Mouse (Mus musculus) small intestine, adult 2 months (tissue): ENCODE results near the gene Hist1h2bk. TPM values are rescaled to one million over a fixed set of nuclear protein-coding genes. Genes with fewer than 3 reads are reported as not detected.
"Not testable (repeated sequence)": the region's sequence is repeated elsewhere in the genome, so short reads cannot be mapped to it uniquely, and the experiment has no call there.

Experiments
- H3K27ac ChIP-seq: fragments of 200-500 bp; 2 replicates; pipeline ENCODE4 v1.5.1; 2012; ENCODE audit warnings: low read depth, low read length, control low read depth, inconsistent platforms; ENCODE audit not compliant: insufficient read depth
- H3K27me3 ChIP-seq: fragments of 200-500 bp; 2 replicates; pipeline ENCODE4 v1.6.1; 2012; ENCODE audit warnings: mild to moderate bottlenecking, moderate library complexity, low read length, inconsistent platforms; ENCODE audit not compliant: control insufficient read depth, insufficient read depth
- H3K36me3 ChIP-seq: fragments of 200-500 bp; 2 replicates; pipeline ENCODE4 v1.6.1; 2012; ENCODE audit warnings: mild to moderate bottlenecking, low read length, control low read depth, inconsistent platforms; ENCODE audit not compliant: control insufficient read depth, insufficient read depth
- H3K4me1 ChIP-seq: fragments of 200-500 bp; 2 replicates; pipeline ENCODE4 v1.6.1; 2012; ENCODE audit warnings: low read length, inconsistent platforms, mixed read lengths; ENCODE audit not compliant: control insufficient read depth, insufficient read depth, insufficient read length
- H3K4me3 ChIP-seq: fragments of 200-500 bp; 2 replicates; pipeline ENCODE4 v1.5.1; 2012; ENCODE audit warnings: low read depth, mild to moderate bottlenecking, control low read depth, inconsistent platforms, low read length, moderate library complexity
- CTCF ChIP-seq: fragments of 200-500 bp; IDR thresholded peaks from 2 replicates; pipeline ENCODE4 v1.5.1; 2012; ENCODE audit warnings: low read depth, mild to moderate bottlenecking, control low read depth, inconsistent platforms, low read length, moderate library complexity, mixed read lengths; ENCODE audit not compliant: insufficient replicate concordance, insufficient read length; ENCODE audit errors: extremely low read depth
- POLR2A ChIP-seq: fragments of 200-500 bp; IDR thresholded peaks from 2 replicates; pipeline ENCODE4 v1.6.1; 2012; ENCODE audit warnings: low read depth, mild to moderate bottlenecking, control low read depth, inconsistent platforms, low read length, moderate library complexity
- WGBS: fragments of 180-500 bp; shearing (Covaris S2); methylation state at CpG from one replicate; pipeline ENCODE4 v1.1.7; 2018; 5-methylcytosine and 5-hydroxymethylcytosine counted together
- polyA plus RNA-seq: library from polyadenylated mRNA; depleted of rRNA; stranded (reverse); fragments of >200 nt; gene quantifications from 2 replicates; pipeline ENCODE4 v1.2.3, GENCODE M21; 2012

Hist1h2bk gene
- polyA plus RNA-seq, 1 experiment = 41.4 TPM

DNA sequence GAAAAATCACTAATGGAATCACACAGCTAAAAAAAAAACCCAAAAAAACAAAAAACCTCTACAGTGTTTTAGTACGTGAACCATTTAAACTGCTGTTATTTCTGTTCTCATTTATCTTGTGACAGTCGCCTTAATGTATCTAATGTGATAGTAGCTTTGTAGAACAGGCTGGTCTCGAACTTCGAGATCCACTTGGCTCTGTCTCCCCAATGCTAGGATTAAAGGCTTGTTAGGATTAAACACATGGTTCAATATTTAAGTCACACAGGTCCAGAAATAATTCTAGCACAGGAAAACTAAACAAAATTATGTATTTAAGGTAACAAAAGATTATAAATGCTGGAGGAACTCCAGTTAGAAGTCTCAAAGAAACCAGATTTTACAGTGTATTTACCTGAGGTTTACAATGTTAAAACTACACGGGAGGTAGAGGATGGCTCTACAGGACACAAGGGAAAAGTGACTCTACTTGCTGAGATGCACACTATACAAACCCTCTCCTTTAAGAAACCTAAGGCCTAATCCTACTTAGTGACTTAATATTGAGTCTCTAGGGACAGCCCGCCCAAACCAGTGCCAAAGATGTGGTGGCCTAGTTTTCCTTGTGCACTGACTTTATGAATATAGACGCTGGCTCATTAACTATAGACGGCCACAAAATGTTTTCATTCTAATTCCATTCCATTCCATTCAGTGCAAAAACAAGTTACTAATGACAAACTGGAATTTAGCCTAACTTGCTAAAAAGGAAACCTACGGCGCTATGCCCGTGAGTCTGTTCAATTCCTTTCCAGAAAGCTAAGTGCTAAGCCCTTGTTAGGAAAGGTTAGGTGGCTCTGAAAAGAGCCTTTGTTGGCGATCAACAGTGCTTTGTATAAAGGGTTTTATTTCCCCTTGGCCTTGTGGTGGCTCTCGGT is 6.2 kb downstream of the Hist1h2bk start:
- 6% methylated on average over 13 of the region's 13 CpGs for WGBS
- TF ChIP-seq CTCF = no peak
- no peak for TF ChIP-seq POLR2A
- Histone ChIP-seq H3K4me3 (peak overlapping the region; percentile 45), H3K4me1 (peaks cover 10% of the 10 kb centered on the region; the same call in 1 of the 2 replicates), H3K36me3 (no peaks in the 10 kb centered on the region), H3K27me3 (no peaks in the 10 kb centered on the region), H3K27ac (peak overlapping the region; percentile 76)

DNA sequence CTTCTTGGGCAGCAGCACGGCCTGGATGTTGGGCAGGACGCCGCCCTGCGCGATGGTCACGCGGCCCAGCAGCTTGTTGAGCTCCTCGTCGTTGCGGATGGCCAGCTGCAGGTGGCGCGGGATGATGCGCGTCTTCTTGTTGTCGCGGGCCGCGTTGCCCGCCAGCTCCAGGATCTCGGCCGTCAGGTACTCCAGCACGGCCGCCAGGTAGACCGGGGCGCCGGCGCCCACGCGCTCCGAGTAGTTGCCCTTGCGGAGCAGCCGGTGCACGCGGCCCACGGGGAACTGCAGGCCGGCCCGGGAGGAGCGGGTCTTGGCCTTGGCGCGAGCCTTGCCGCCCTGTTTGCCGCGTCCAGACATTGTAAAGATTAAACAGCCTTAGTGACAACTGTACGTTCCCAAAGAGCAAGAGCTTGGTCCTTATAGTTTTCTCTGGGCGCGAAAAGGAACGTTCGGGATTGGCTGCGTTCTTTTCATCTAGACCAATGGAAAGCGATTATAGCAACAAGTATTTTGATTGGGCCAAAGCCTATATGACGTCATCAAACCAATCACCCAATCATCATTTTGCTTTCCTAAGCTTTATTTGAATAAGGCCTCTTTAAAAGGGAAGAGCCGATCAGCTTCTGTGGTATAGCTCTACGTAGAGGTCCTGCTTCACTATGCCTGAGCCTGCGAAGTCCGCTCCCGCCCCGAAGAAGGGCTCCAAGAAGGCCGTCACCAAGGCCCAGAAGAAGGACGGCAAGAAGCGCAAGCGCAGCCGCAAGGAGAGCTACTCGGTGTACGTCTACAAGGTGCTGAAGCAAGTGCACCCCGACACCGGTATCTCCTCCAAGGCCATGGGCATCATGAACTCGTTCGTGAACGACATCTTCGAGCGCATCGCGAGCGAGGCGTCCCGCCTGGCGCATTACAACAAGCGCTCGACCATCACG is 7.2 kb downstream of the Hist1h2bk start, which contains the start of the genes Hist1h2ag and Hist1h2bj:
Gene Hist1h2ag (minus strand): TSS at position 377 of the 935 bp plus-strand sequence.
Gene Hist1h2bj (plus strand): TSS at position 647 of the 935 bp plus-strand sequence.
- H3K27ac ChIP-seq = peak within 1 kb of the TSS; percentile 76
- H3K27me3 ChIP-seq, H3K4me1 ChIP-seq, H3K36me3 ChIP-seq: not testable (repeated sequence)
- WGBS = under 1% methylated on average over 53 of the region's 80 CpGs
- H3K4me3 ChIP-seq = peak within 1 kb of the TSS; percentile 59

DNA sequence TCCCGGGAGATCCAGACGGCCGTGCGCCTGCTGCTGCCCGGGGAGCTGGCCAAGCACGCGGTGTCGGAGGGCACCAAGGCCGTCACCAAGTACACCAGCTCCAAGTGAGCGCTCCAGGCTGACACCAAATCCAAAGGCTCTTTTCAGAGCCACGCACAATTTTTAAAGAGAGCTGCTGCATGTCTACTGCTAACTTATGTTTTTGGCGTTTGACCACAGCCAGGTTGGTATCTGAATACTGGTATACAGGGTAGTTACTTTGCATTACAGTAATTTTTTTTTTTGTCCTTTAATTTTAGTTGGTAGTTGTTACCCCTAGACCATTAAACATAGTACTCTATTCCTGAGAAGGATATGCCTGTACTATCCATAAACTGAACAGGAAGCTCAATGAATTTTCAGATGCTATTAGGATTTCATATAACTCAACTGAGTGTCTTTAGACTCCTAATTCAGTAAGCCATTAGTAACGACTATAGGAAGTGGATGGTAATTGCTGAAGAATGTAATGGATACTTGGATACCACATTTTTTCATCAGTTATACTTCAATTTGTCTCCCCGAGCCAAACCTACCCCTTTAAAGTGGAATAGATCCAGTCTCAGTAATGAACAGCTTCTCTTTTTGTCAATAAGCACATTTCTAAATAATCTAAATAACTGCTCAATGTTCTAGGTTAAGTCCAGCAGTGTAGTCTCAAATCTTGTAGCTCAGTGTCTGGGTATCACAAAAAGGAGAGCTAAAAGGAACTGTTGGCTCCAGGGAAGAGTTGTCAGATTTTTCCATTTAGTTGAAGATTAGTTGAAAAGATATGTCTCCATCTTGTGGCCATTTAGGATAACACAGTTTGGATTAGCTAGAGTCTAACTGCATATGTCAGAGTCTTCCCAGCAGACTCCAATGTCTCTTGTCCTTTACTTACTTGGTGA is 8.1 kb downstream of the Hist1h2bk start:
- Histone ChIP-seq H3K36me3 (no peaks in the 10 kb centered on the region), H3K27me3 (no peaks in the 10 kb centered on the region), H3K4me3 (peak overlapping the region; percentile 55), H3K4me1 (peaks cover 10% of the 10 kb centered on the region; the same call in 1 of the 2 replicates), H3K27ac (peak overlapping the region; percentile 43; the same call in 1 of the 2 replicates)
- WGBS = under 1% methylated on average over 10 of the region's 14 CpGs
- no peak for TF ChIP-seq CTCF
- TF ChIP-seq POLR2A = no peak; the same call in 1 of the 2 replicates

DNA sequence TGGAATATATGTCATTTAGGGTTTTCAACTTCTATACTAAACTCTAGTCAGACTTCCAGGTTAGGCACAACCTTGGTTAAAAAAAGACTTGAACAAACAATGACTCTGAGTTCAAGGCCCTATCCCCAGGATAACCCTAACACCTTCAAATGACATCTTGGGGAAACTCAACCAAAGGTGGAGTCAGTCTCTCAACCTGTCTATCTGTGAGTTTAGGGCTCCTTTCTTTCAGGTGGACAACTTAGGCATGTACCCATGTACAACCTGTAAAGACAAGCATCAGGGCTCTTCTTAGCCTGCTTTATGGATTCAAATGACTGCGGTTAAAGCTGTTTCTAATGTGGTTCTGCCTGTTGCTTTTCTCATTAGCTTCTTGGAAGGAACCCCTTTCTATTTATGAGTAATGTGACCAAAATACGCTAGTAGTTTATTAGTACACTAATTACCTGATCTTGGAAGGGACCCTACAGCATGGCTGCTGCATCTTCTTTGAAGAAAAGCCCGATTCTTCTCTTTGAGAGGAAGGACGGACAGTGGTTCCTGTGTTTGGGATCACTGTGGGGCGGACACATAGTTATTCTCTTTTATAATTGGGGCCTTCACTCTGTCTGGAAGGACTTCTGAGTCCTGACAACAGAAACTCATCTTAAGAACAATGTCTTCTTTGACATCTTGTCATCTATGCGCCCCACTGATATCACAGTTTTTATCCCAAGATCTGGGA is 8.9 kb downstream of the Hist1h2bk start:
- TF ChIP-seq CTCF = no peak
- no peak for TF ChIP-seq POLR2A
- H3K36me3 ChIP-seq = no peaks in the 10 kb centered on the region
- no peaks in the 10 kb centered on the region for H3K27me3 ChIP-seq
- H3K4me3 ChIP-seq = no peak overlapping the region
- no peak overlapping the region for H3K27ac ChIP-seq
- H3K4me1 ChIP-seq = peaks cover 10% of the 10 kb centered on the region; the same call in 1 of the 2 replicates
- 89% methylated on average over 6 of the region's 6 CpGs for WGBS

DNA sequence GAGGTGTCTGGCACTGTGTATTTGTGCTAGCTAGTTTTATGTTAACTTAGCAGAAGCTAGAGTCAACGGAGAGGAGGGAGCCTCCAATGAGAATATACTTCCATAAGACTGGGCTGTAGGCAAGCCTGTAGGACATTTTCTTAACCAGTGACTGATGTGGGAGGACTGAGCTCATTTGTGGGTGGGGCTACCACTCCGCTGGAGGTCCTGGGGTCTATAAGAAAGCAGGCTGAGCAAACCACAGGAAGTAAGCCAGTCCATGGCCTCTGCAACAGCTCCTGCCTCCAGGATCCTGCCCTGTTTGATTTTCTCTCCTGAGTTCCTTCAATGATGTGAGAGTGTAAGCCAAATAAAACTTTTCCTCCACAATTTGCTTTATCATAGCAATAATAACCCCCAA is 9.6 kb downstream of the Hist1h2bk start:
- Histone ChIP-seq H3K4me1 (peaks cover 10% of the 10 kb centered on the region; the same call in 1 of the 2 replicates), H3K27ac (no peak overlapping the region), H3K4me3 (no peak overlapping the region), H3K27me3 (no peaks in the 10 kb centered on the region), H3K36me3 (no peaks in the 10 kb centered on the region)
- 64% methylated on average over 2 of the region's 2 CpGs for WGBS
- TF ChIP-seq POLR2A (no peak), CTCF (no peak)

DNA sequence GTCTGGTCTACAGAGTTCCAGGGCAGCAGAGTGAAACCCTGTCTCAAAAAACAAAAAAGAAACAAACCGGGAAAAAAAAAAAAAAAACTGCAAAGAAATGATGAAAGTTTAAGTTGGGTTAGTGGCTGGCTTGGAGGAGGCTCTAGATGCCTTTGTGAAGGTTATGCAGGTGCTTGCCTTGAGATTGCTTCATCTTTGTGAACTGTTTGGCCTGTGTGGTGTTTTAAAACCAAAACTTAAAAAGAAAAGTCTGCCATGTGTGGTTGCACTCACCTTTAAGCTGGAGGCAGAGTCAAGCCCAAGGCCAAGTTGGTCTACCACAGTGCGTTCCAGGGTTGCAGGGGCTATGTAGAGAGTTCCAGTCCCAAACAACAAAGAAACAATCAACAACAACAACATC is 13.4 kb downstream of the Hist1h2bk start:
- peaks cover 4% of the 10 kb centered on the region; the same call in 1 of the 2 replicates for H3K4me1 ChIP-seq
- 86% methylated on average over 2 of the region's 2 CpGs for WGBS
- no peak overlapping the region for H3K4me3 ChIP-seq
- H3K36me3 ChIP-seq = no peaks in the 10 kb centered on the region
- no peak overlapping the region for H3K27ac ChIP-seq
- TF ChIP-seq POLR2A (no peak), CTCF (no peak)
- H3K27me3 ChIP-seq = no peaks in the 10 kb centered on the region
